Mouse (Mus musculus) adrenal gland, adult 10 weeks (tissue): ENCODE measurements around the gene Efna1. TPM values are rescaled to one million over a fixed set of nuclear protein-coding genes. Genes with fewer than 3 reads are reported as not detected.

Source experiments
- polyA plus RNA-seq: library from polyadenylated mRNA; stranded (reverse); fragments of 350-450 nt; fragmentation: Illumina TruSeq; extraction: RNeasy Lipid Tissue Mini Kit (QIAGEN cat#74804); gene quantifications from one replicate; pipeline ENCODE4 v1.2.3, GENCODE M21; 2014; ENCODE audit warnings: low read depth, low replicate concordance

Gene Efna1
- 2.7 TPM for polyA plus RNA-seq

GRCm38 (mm10) chr3:89280606-89281511, at the start of gene Efna1:
Gene Efna1, minus strand, starts transcription at chr3:89281142.

GRCm38 (mm10) chr3:89322514-89323165, 41.7 kb upstream of the Efna1 start, which contains the start of gene Efna3:
Gene Efna3, minus strand, starts transcription at chr3:89322965.

GRCm38 (mm10) chr3:89270051-89270755, 10.7 kb downstream of the Efna1 start, which contains the start of gene Slc50a1:
Gene Slc50a1, minus strand, starts transcription at chr3:89270570.

GRCm38 (mm10) chr3:89259076-89259475, 21.9 kb downstream of the Efna1 start, which contains the start of gene Dpm3:
Gene Dpm3, plus strand, starts transcription at chr3:89259358.

GRCm38 (mm10) chr3:89246261-89247100, 34.5 kb downstream of the Efna1 start, which contains the start of gene Trim46:
Gene Trim46, minus strand, starts transcription at chr3:89246309.

GRCm38 (mm10) chr3:89245688-89246171, 35.2 kb downstream of the Efna1 start, which contains the start of gene Krtcap2:
Gene Krtcap2, plus strand, starts transcription at chr3:89245966.

GRCm38 (mm10) chr3:89228836-89229235, 52.1 kb downstream of the Efna1 start, which contains the start of gene Muc1:
Gene Muc1, plus strand, starts transcription at chr3:89229057.

GRCm38 (mm10) chr3:89226900-89227299, 54.0 kb downstream of the Efna1 start, which contains the start of gene Mtx1:
Gene Mtx1, minus strand, starts transcription at chr3:89227088.

Other genes starting within 250 kb of the Efna1 start
- 9.4 TPM for gene Rusc1, start 187.8 kb downstream of the Efna1 start, polyA plus RNA-seq
- gene Gm43738, start 180.0 kb downstream of the Efna1 start, polyA plus RNA-seq = not detected
- 43.8 TPM for gene Fdps, start 179.2 kb downstream of the Efna1 start, polyA plus RNA-seq
- not detected for gene Pklr, start 145.0 kb downstream of the Efna1 start, polyA plus RNA-seq
- gene Hcn3, start 120.9 kb downstream of the Efna1 start, polyA plus RNA-seq = 0.76 TPM
- 15.3 TPM for gene Clk2, start 116.3 kb downstream of the Efna1 start, polyA plus RNA-seq
- gene Scamp3, start 103.7 kb downstream of the Efna1 start, polyA plus RNA-seq = 15.5 TPM
- gene Fam189b, start 98.0 kb downstream of the Efna1 start, polyA plus RNA-seq = 0.47 TPM
- gene Gba, start 78.2 kb downstream of the Efna1 start, polyA plus RNA-seq = 13.1 TPM
- 0.82 TPM for gene Thbs3, start 66.0 kb downstream of the Efna1 start, polyA plus RNA-seq
- gene Mtx1, start 54.1 kb downstream of the Efna1 start, polyA plus RNA-seq = 38.5 TPM
- not detected for gene Muc1, start 52.1 kb downstream of the Efna1 start, polyA plus RNA-seq
- gene Krtcap2, start 35.2 kb downstream of the Efna1 start, polyA plus RNA-seq = 37.0 TPM
- gene Trim46, start 34.8 kb downstream of the Efna1 start, polyA plus RNA-seq = not detected
- gene Dpm3, start 21.8 kb downstream of the Efna1 start, polyA plus RNA-seq = not detected
- gene Slc50a1, start 10.6 kb downstream of the Efna1 start, polyA plus RNA-seq = 16.9 TPM
- not detected for gene Efna3, start 41.8 kb upstream of the Efna1 start, polyA plus RNA-seq
- not detected for gene Efna4, start 56.9 kb upstream of the Efna1 start, polyA plus RNA-seq
- 12.9 TPM for gene Adam15, start 68.9 kb upstream of the Efna1 start, polyA plus RNA-seq
- not detected for gene Dcst2, start 80.8 kb upstream of the Efna1 start, polyA plus RNA-seq
- gene Dcst1, start 84.1 kb upstream of the Efna1 start, polyA plus RNA-seq = not detected
- 7.4 TPM for gene Zbtb7b, start 113.6 kb upstream of the Efna1 start, polyA plus RNA-seq
- 2.3 TPM for gene Lenep, start 121.7 kb upstream of the Efna1 start, polyA plus RNA-seq
- gene Flad1, start 130.7 kb upstream of the Efna1 start, polyA plus RNA-seq = 1.2 TPM
- 9.6 TPM for gene Cks1b, start 137.2 kb upstream of the Efna1 start, polyA plus RNA-seq
- gene Shc1, start 137.3 kb upstream of the Efna1 start, polyA plus RNA-seq = 39.8 TPM
- 8.5 TPM for gene Pygo2, start 149.1 kb upstream of the Efna1 start, polyA plus RNA-seq
- 13.2 TPM for gene Pbxip1, start 155.6 kb upstream of the Efna1 start, polyA plus RNA-seq
- gene Pmvk, start 173.4 kb upstream of the Efna1 start, polyA plus RNA-seq = 1.1 TPM
- gene Kcnn3, start 239.0 kb upstream of the Efna1 start, polyA plus RNA-seq = 3.4 TPM